Mouse (Mus musculus) liver, embryonic 16.5 days (tissue): ENCODE results near the gene Vmn2r50. TPM values are rescaled to one million over a fixed set of nuclear protein-coding genes. Genes with fewer than 3 reads are reported as not detected.
"Not testable (repeated sequence)": the region's sequence is repeated elsewhere in the genome, so short reads cannot be mapped to it uniquely, and the experiment has no call there.

Experiments
- ATAC-seq: fragments of 200-750 bp; cut with Nextera tagmentation; 2 replicates; pipeline ENCODE4 v1.8.0; 2017; ENCODE audit warnings: low read depth, mild to moderate bottlenecking, moderate number of reproducible peaks, moderate library complexity
- H3K27ac ChIP-seq: fragments of 300-500 bp; sonication (generic); 2 replicates; pipeline ENCODE4 v1.5.1; 2014; ENCODE audit warnings: mild to moderate bottlenecking, low read length
- H3K27me3 ChIP-seq: fragments of 300-500 bp; sonication (generic); 2 replicates; pipeline ENCODE4 v1.6.1; 2014; ENCODE audit warnings: low read depth, low read length, mixed read lengths; ENCODE audit not compliant: control insufficient read depth, insufficient read depth
- H3K36me3 ChIP-seq: fragments of 300-500 bp; sonication (generic); 2 replicates; pipeline ENCODE4 v1.6.1; 2014; ENCODE audit warnings: mild to moderate bottlenecking; ENCODE audit not compliant: control insufficient read depth, insufficient read depth
- H3K4me1 ChIP-seq: fragments of 300-500 bp; sonication (generic); 2 replicates; pipeline ENCODE4 v1.6.1; 2014; ENCODE audit warnings: low read depth, low read length, mixed read lengths; ENCODE audit not compliant: control insufficient read depth
- H3K4me2 ChIP-seq: fragments of 300-500 bp; sonication (generic); 2 replicates; pipeline ENCODE4 v1.6.1; 2014; ENCODE audit warnings: low read depth, low read length, mixed read lengths
- H3K4me3 ChIP-seq: fragments of 300-500 bp; sonication (generic); 2 replicates; pipeline ENCODE4 v1.5.1; 2014; ENCODE audit warnings: low read depth, mild to moderate bottlenecking, low read length
- H3K9ac ChIP-seq: fragments of 300-500 bp; sonication (generic); 2 replicates; pipeline ENCODE4 v1.6.1; 2014; ENCODE audit warnings: low read depth, low read length
- H3K9me3 ChIP-seq: fragments of 300-500 bp; sonication (generic); replicated peaks from 2 replicates; pipeline ENCODE4 v1.6.1; 2016; ENCODE audit warnings: low read length; ENCODE audit not compliant: control insufficient read depth
- WGBS: fragments of 180-500 bp; shearing (Covaris S2); extraction: QIAGEN DNeasy Blood & Tissue Kit; methylation state at CpG from one replicate; pipeline ENCODE4 v1.1.7; 2014; ENCODE audit not compliant: insufficient replicate concordance; 5-methylcytosine and 5-hydroxymethylcytosine counted together
- polyA plus RNA-seq: library from polyadenylated mRNA; unstranded; fragments of >200 nt; fragmentation: Nextera tagmentation; extraction: Ambion mirVana; gene quantifications from 2 replicates; pipeline ENCODE4 v1.2.1, GENCODE M21; 2015

Vmn2r50 gene
- not detected in 2 replicates for polyA plus RNA-seq

GRCm38 (mm10) chr7:10053196-10053595 lies at the start of gene Vmn2r50:
Gene Vmn2r50 (minus strand): TSS chr7:10053296.
- not testable (repeated sequence) for H3K9ac ChIP-seq, ATAC-seq, H3K27ac ChIP-seq, H3K36me3 ChIP-seq, H3K27me3 ChIP-seq, H3K9me3 ChIP-seq, H3K4me1 ChIP-seq, H3K4me2 ChIP-seq, H3K4me3 ChIP-seq

GRCm38 (mm10) chr7:9992157-9992556 lies 60.9 kb downstream of the Vmn2r50 start, which contains the start of gene Vmn2r49:
Gene Vmn2r49 (minus strand): TSS chr7:9992257.
- WGBS = no CpG with 5 or more reads among the region's 2 CpGs
- not testable (repeated sequence) for H3K9me3 ChIP-seq, ATAC-seq

More at GRCm38 (mm10) chr7:9992157-9992556, 60.9 kb downstream of the Vmn2r50 start, which contains the start of gene Vmn2r49:
- H3K4me3 ChIP-seq, H3K4me1 ChIP-seq, H3K27me3 ChIP-seq, H3K27ac ChIP-seq, H3K4me2 ChIP-seq, H3K9ac ChIP-seq, H3K36me3 ChIP-seq: not testable (repeated sequence)

Other genes starting within 250 kb of the Vmn2r50 start
- not detected in 2 replicates for gene Vmn2r47, start 212.0 kb downstream of the Vmn2r50 start, polyA plus RNA-seq
- not detected in 2 replicates for gene Vmn2r48, start 99.7 kb downstream of the Vmn2r50 start, polyA plus RNA-seq
- gene Vmn2r49, start 61.0 kb downstream of the Vmn2r50 start, polyA plus RNA-seq = not detected in 2 replicates
- not detected in 2 replicates for gene Vmn2r51, start 52.4 kb upstream of the Vmn2r50 start, polyA plus RNA-seq
- not detected in 2 replicates for gene Vmn2r52, start 123.3 kb upstream of the Vmn2r50 start, polyA plus RNA-seq
- not detected in 2 replicates for gene Vmn1r66, start 224.7 kb upstream of the Vmn2r50 start, polyA plus RNA-seq